Mouse (Mus musculus): ENCODE data around the gene Dgcr6. TPM values are rescaled to one million over a fixed set of nuclear protein-coding genes. Genes with fewer than 3 reads are reported as not detected.

Gene Dgcr6
- polyA plus RNA-seq, 1 experiment from 2014 or later, result 115 TPM

DNA sequence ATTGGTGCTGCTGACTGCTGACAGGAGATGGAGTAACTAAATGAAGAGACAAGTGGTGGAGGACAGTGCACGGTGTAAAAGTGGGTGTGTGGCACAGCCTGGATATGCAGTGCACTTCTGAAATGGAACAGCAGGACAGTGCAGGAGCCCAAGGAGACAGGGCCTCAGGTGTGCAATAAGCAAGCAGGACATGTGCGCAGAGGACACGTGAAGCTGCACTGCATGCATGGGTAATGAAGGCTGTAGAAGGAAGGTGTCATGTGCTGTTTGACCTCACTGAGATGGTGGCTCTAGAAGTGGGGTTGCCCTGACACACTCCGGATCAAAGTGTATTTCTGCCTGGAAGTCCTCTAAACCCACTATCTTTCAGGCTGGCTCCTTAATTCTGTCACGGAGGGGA, 22.0 kb downstream of the Dgcr6 start:
- DNase-seq (ENCODE audit: low spot score), result no peak
- no peaks in the 10 kb centered on the region for H3K4me1 ChIP-seq (replicated peaks; ENCODE audit: insufficient read depth, low read length)
- no peak overlapping the region for H3K9ac ChIP-seq (ENCODE audit: low read depth, low read length)
- no peaks in the 10 kb centered on the region for H3K9me3 ChIP-seq (replicated peaks; ENCODE audit: low read length)
- peaks cover 8% of the 10 kb centered on the region; the same call in 1 of the 2 replicates for H3K36me3 ChIP-seq (ENCODE audit: insufficient read depth, low read length)
- 62% methylated on average over 5 of the region's 5 CpGs for WGBS
- H3K27me3 ChIP-seq (ENCODE audit: insufficient read depth, low read length), result no peaks in the 10 kb centered on the region
- TF ChIP-seq CTCF (IDR thresholded peaks at IDR 0.05; ENCODE audit: low read depth), result no peak
- ATAC-seq (replicated peaks; ENCODE audit: low FRiP score, low read depth), result no peak
- H3K27ac ChIP-seq, result peak overlapping the region; percentile 57
- H3K4me2 ChIP-seq (ENCODE audit: low read length), result no peak overlapping the region
- no peak overlapping the region for H3K4me3 ChIP-seq (replicated peaks; ENCODE audit: low read depth, low read length)

DNA sequence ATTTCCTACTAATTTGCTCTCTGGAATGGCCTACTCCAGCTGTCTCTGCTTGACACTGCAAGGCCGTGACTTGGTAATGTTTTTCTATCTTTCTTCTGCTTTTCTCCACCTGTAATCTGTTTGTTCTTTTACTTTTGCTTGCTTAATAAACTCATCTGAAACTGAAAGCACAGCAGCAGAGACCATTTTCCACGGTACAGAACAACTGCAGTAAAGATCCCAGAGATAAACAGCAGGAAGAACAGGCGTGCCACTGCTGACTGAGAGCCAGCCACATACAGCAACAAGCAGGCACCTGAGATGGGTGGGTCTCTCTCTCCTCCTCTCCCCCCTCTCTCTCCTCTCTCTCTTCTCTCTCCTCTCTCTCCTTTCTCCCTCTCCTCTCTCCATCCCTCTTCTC, 22.5 kb downstream of the Dgcr6 start:
- H3K9ac ChIP-seq (ENCODE audit: low read depth, low read length), result no peak overlapping the region
- H3K27me3 ChIP-seq (ENCODE audit: insufficient read depth, low read length), result no peaks in the 10 kb centered on the region
- no peaks in the 10 kb centered on the region for H3K4me1 ChIP-seq (replicated peaks; ENCODE audit: insufficient read depth, low read length)
- H3K4me3 ChIP-seq (replicated peaks; ENCODE audit: low read depth, low read length), result no peak overlapping the region
- ATAC-seq (replicated peaks; ENCODE audit: low FRiP score, low read depth) (no peak), DNase-seq (ENCODE audit: low spot score) (no peak)
- 44% methylated on average over 3 of the region's 3 CpGs for WGBS
- H3K36me3 ChIP-seq (ENCODE audit: insufficient read depth, low read length), result peaks cover 10% of the 10 kb centered on the region; the same call in 1 of the 2 replicates
- H3K4me2 ChIP-seq (ENCODE audit: low read length), result no peak overlapping the region
- peak overlapping the region; percentile 57 for H3K27ac ChIP-seq
- H3K9me3 ChIP-seq (replicated peaks; ENCODE audit: low read length), result no peaks in the 10 kb centered on the region
- no peak for TF ChIP-seq CTCF (IDR thresholded peaks at IDR 0.05; ENCODE audit: low read depth)

DNA sequence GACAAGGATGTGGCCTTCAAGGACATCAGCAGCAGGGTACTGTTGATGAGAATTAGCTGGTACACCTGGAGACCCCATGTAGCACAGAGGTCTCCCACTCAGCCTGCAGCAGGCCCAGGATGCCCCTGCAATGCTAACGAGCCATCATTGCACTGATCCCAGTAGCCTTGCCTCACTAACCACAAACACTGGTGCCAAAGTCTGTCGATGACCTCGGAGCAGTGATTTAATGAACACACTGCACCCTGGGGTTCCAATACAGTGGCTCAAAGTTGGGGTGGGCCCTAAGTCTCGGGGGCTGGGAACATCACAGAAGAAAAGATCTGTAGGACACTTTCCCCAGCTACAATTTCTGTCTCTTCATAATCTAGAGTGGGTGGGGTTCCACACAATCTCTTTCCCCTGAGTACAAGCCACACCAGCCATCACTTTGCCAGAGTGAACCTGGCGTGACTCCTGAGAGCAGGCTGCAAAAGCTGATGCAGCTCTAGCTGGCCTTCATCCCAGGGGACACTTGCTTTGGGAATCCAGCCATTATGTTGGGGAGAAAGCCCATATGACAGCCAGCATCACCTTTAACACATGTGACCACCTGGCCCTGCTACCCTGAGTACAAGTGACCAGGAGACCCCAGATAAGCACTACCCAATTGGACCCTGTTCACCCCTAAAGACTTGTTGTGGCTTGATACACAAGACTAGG, 25.8 kb downstream of the Dgcr6 start:
- H3K27ac ChIP-seq, result no peak overlapping the region
- TF ChIP-seq CTCF (IDR thresholded peaks at IDR 0.05; ENCODE audit: low read depth), result no peak
- ATAC-seq (replicated peaks; ENCODE audit: low FRiP score, low read depth) (no peak), DNase-seq (ENCODE audit: low spot score) (no peak)
- H3K27me3 ChIP-seq (ENCODE audit: insufficient read depth, low read length), result no peaks in the 10 kb centered on the region
- no peaks in the 10 kb centered on the region for H3K4me1 ChIP-seq (replicated peaks; ENCODE audit: insufficient read depth, low read length)
- H3K9me3 ChIP-seq (replicated peaks; ENCODE audit: low read length), result no peaks in the 10 kb centered on the region
- no peak overlapping the region for H3K4me3 ChIP-seq (replicated peaks; ENCODE audit: low read depth, low read length)
- no peak overlapping the region for H3K4me2 ChIP-seq (ENCODE audit: low read length)
- no peak overlapping the region for H3K9ac ChIP-seq (ENCODE audit: low read depth, low read length)
- 80% methylated on average over 5 of the region's 5 CpGs for WGBS
- 0 out of 2 replicates have a peak, but pooled peaks cover 3% of the 10 kb centered on the region for H3K36me3 ChIP-seq (ENCODE audit: insufficient read depth, low read length)

DNA sequence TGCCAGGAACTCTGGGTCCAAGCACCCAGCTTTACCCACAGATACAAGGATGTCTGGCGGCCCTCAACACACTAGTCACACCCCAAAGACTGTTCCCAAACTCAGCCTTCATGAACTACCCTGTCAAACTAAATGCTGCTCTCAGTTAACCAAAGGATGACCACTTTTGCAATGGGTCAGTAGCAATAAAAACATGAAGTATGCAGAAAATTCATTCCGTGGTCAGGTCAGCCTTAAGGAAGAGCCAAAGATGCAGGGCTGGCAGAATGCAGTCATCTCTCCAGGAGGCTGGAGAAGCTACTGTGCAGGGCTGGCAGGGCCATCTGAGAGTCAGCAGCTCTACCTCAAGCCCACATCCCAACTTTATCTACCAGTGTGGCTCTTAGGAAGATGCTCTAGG, 26.6 kb downstream of the Dgcr6 start:
- Histone ChIP-seq H3K9me3 (replicated peaks; ENCODE audit: low read length) (no peaks in the 10 kb centered on the region), H3K4me2 (ENCODE audit: low read length) (no peak overlapping the region), H3K4me3 (replicated peaks; ENCODE audit: low read depth, low read length) (no peak overlapping the region), H3K27me3 (ENCODE audit: insufficient read depth, low read length) (no peaks in the 10 kb centered on the region), H3K4me1 (replicated peaks; ENCODE audit: insufficient read depth, low read length) (no peaks in the 10 kb centered on the region), H3K9ac (ENCODE audit: low read depth, low read length) (no peak overlapping the region), H3K36me3 (ENCODE audit: insufficient read depth, low read length) (0 out of 2 replicates have a peak, but pooled peaks cover 3% of the 10 kb centered on the region), H3K27ac (no peak overlapping the region)
- DNase-seq (ENCODE audit: low spot score), result no peak
- no peak for TF ChIP-seq CTCF (IDR thresholded peaks at IDR 0.05; ENCODE audit: low read depth)
- no peak for ATAC-seq (replicated peaks; ENCODE audit: low FRiP score, low read depth)
- WGBS, result 81% methylated on average over 2 of the region's 2 CpGs

DNA sequence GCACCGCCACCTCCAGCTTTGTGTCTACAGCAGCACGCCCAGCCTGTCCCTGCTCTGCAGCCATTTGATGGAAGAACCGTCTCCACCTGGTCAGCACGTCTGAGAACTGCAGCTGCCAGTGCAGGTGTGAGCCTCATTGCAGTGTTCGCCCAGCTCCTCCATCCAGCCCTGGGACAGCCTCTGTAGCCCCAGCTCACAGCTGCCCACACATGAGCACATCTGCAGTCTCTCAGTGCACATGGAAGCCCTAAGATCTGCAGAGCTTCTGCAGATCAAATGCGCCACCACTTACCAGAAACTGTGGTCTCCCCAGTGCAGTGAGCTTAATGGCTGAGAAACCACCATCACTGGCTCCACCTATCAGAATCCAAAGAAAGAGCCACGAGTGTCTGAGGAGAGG, 27.5 kb downstream of the Dgcr6 start:
- H3K27me3 ChIP-seq (ENCODE audit: insufficient read depth, low read length), result no peaks in the 10 kb centered on the region
- no peak for TF ChIP-seq CTCF (IDR thresholded peaks at IDR 0.05; ENCODE audit: low read depth)
- DNase-seq (ENCODE audit: low spot score) (no peak), ATAC-seq (replicated peaks; ENCODE audit: low FRiP score, low read depth) (no peak)
- no peak overlapping the region for H3K4me2 ChIP-seq (ENCODE audit: low read length)
- H3K4me1 ChIP-seq (replicated peaks; ENCODE audit: insufficient read depth, low read length), result no peaks in the 10 kb centered on the region
- no peak overlapping the region for H3K27ac ChIP-seq
- WGBS, result 84% methylated on average over 7 of the region's 7 CpGs
- no peak overlapping the region for H3K4me3 ChIP-seq (replicated peaks; ENCODE audit: low read depth, low read length)
- H3K9ac ChIP-seq (ENCODE audit: low read depth, low read length), result no peak overlapping the region
- H3K36me3 ChIP-seq (ENCODE audit: insufficient read depth, low read length), result 0 out of 2 replicates have a peak, but pooled peaks cover 3% of the 10 kb centered on the region
- no peaks in the 10 kb centered on the region for H3K9me3 ChIP-seq (replicated peaks; ENCODE audit: low read length)

DNA sequence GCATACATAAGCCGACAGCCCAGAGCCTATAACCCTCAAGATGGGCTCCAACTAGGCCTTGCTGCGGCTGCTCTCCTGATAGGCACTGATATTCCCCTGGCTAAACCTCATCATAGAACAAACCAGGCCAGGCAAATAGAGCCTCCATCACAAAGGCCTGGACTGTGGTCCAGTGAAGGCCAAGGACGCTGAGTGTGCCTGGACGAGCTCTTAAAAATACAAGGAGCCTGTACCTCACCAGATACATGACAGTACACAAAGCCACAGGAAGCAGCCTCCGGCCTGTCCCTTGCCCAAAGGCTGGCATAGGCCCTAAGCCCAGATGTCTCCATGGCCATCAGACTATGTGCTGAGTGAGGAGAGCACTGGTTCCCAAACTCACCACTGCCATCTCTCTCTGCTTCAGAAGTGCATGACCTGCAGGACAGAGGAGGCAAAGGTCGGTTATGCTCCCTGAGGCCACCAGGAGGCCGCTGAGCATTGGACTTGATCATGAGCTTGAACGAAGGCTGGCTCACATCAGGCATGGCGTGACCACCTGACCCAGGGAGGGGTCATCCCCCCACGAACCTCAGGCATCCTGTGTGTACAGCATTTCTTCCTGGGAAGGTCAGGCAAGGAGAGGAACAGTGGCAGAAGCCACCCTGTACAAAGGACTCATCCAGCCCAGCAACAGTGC, 28.6 kb downstream of the Dgcr6 start:
- no peak overlapping the region for H3K4me3 ChIP-seq (replicated peaks; ENCODE audit: low read depth, low read length)
- WGBS, result 79% methylated on average over 10 of the region's 10 CpGs
- H3K4me1 ChIP-seq (replicated peaks; ENCODE audit: insufficient read depth, low read length), result no peaks in the 10 kb centered on the region
- no peaks in the 10 kb centered on the region for H3K27me3 ChIP-seq (ENCODE audit: insufficient read depth, low read length)
- TF ChIP-seq CTCF (IDR thresholded peaks at IDR 0.05; ENCODE audit: low read depth), result peak; percentile 37
- H3K9me3 ChIP-seq (replicated peaks; ENCODE audit: low read length), result no peaks in the 10 kb centered on the region
- H3K4me2 ChIP-seq (ENCODE audit: low read length), result no peak overlapping the region
- H3K9ac ChIP-seq (ENCODE audit: low read depth, low read length), result no peak overlapping the region
- H3K36me3 ChIP-seq (ENCODE audit: insufficient read depth, low read length), result 0 out of 2 replicates have a peak, but pooled peaks cover 3% of the 10 kb centered on the region
- H3K27ac ChIP-seq, result no peak overlapping the region
- no peak; the same call in 1 of the 2 replicates for ATAC-seq (replicated peaks; ENCODE audit: low FRiP score, low read depth)
- DNase-seq (ENCODE audit: low spot score), result no peak

Measured in kidney, postnatal 0 days (tissue).